Mouse (Mus musculus): ENCODE measurements around the gene Sucla2.

GRCm38 (mm10) chr14:73507702-73508376 is 17.3 kb upstream of the Sucla2 start:
- TF ChIP-seq GATA1 (IDR thresholded peaks at IDR 0.05; ENCODE audit: low read length) (no peak), TAL1 (IDR thresholded peaks at IDR 0.05; ENCODE audit: low read length) (no peak)
